Mouse (Mus musculus): ENCODE measurements around the gene Olfr620. TPM values are rescaled to one million over a fixed set of nuclear protein-coding genes. Genes with fewer than 3 reads are reported as not detected.

Gene Olfr620
- polyA plus RNA-seq (2015; fragmentation: Nextera tagmentation; extraction: Ambion mirVana): not detected in 2 replicates

DNA sequence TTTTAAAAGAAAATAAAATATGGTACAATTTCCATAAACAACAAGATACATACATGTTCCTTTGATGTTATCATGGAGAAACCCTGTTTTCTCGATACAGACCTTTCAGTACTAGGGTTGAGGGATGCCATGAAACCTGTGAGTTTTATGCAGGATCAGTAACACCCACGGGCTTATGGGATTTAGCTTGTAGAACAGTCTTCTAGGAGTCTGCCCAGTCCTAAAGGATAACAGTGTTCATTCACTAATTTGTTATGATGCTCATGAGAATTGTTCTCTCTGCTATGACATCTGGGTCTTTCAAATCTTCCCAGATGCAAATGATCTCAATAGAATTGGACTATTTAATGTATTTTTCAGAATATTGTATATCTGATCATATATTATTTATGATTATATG, at the start of gene Olfr620:
Olfr620 (minus strand) TSS at position 101 of the 400 bp plus-strand sequence.

DNA sequence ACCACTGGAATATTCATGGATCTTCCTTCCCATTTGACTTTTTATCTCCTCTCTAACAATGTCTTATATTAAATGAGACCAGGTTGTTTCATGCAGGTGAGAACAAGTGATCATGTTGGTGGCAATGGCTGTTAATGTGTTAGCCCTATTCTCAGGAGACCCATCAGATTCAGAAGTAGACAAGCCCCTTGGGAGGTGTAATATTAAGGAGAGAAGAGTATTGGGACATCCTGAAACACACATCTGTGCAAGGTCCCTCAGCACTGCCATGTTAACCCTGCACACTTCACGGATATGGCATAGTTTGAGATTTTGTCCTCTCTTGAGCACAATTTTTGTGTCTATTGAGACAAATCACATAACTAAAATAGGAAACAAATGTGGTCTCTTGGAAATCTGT, 30.3 kb upstream of the Olfr620 start, which contains the start of gene Olfr622:
Olfr622 (minus strand) TSS at position 101 of the 400 bp plus-strand sequence.

GRCm38 (mm10) chr7:103600275-103600674, 12.1 kb downstream of the Olfr620 start, which contains the start of gene Olfr619:
Gene Olfr619 (plus strand): TSS chr7:103600575.

DNA sequence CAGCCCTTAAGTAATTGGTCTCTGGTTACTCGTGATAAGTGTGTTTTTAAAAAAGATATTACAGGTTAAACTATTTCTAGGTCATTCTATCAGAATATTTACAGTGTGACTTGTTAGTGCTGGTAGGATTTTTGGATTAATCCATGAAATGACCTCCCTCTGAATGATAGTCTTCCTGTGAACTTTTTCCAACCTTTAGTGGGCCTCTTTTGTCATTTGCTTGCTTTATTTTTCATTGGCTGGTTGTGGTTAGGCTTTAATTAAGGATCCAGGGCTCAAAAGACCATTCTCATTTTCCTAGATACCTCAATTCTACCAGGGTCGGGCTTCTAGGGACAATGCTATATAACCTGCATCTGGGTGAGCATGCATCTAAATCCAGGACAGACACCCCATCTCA, 22.5 kb downstream of the Olfr620 start, which contains the start of gene Olfr618:
Olfr618 (plus strand) TSS at position 301 of the 400 bp plus-strand sequence.

GRCm38 (mm10) chr7:103572761-103573160, 39.6 kb downstream of the Olfr620 start, which contains the start of gene Olfr617:
Gene Olfr617 (plus strand): TSS chr7:103573061.

GRCm38 (mm10) chr7:103569043-103569442, 43.3 kb downstream of the Olfr620 start, which contains the start of gene Olfr616:
Gene Olfr616 (minus strand): TSS chr7:103569143.

GRCm38 (mm10) chr7:103555779-103556178, 56.6 kb downstream of the Olfr620 start, which contains the start of gene Olfr615:
Gene Olfr615 (plus strand): TSS chr7:103556079.

Small RNAs within 50 kb of the gene (microRNA-seq; reads per million reads assigned to microRNA genes)
- 0 reads per million in 2 experiments for gene Gm26506

Other genes with a start within 250 kb of the Olfr620 start
- not detected in 2 replicates for gene Olfr601, start 249.9 kb downstream of the Olfr620 start, polyA plus RNA-seq (2015; fragmentation: Nextera tagmentation; extraction: Ambion mirVana)
- not detected in 2 replicates for gene Olfr603, start 226.4 kb downstream of the Olfr620 start, polyA plus RNA-seq (2015; fragmentation: Nextera tagmentation; extraction: Ambion mirVana)
- gene Usp17lc, start 197.5 kb downstream of the Olfr620 start, polyA plus RNA-seq (2015; fragmentation: Nextera tagmentation; extraction: Ambion mirVana): not detected in 2 replicates
- gene Olfr605, start 167.1 kb downstream of the Olfr620 start, polyA plus RNA-seq (2015; fragmentation: Nextera tagmentation; extraction: Ambion mirVana): not detected in 2 replicates
- gene Olfr606, start 163.5 kb downstream of the Olfr620 start, polyA plus RNA-seq (2015; fragmentation: Nextera tagmentation; extraction: Ambion mirVana): not detected in 2 replicates
- gene Olfr607, start 148.4 kb downstream of the Olfr620 start, polyA plus RNA-seq (2015; fragmentation: Nextera tagmentation; extraction: Ambion mirVana): not detected in 2 replicates
- gene Olfr608, start 142.7 kb downstream of the Olfr620 start, polyA plus RNA-seq (2015; fragmentation: Nextera tagmentation; extraction: Ambion mirVana): not detected in 2 replicates
- not detected in 2 replicates for gene Olfr609, start 114.5 kb downstream of the Olfr620 start, polyA plus RNA-seq (2015; fragmentation: Nextera tagmentation; extraction: Ambion mirVana)
- gene Olfr610, start 100.4 kb downstream of the Olfr620 start, polyA plus RNA-seq (2015; fragmentation: Nextera tagmentation; extraction: Ambion mirVana): not detected in 2 replicates
- gene Olfr611, start 91.7 kb downstream of the Olfr620 start, polyA plus RNA-seq (2015; fragmentation: Nextera tagmentation; extraction: Ambion mirVana): not detected in 2 replicates
- not detected in 2 replicates for gene Olfr612, start 69.8 kb downstream of the Olfr620 start, polyA plus RNA-seq (2015; fragmentation: Nextera tagmentation; extraction: Ambion mirVana)
- gene Olfr613, start 64.5 kb downstream of the Olfr620 start, polyA plus RNA-seq (2015; fragmentation: Nextera tagmentation; extraction: Ambion mirVana): not detected in 2 replicates
- not detected in 2 replicates for gene Olfr615, start 56.5 kb downstream of the Olfr620 start, polyA plus RNA-seq (2015; fragmentation: Nextera tagmentation; extraction: Ambion mirVana)
- gene Olfr616, start 43.4 kb downstream of the Olfr620 start, polyA plus RNA-seq (2015; fragmentation: Nextera tagmentation; extraction: Ambion mirVana): not detected in 2 replicates
- gene Olfr617, start 39.5 kb downstream of the Olfr620 start, polyA plus RNA-seq (2015; fragmentation: Nextera tagmentation; extraction: Ambion mirVana): not detected in 2 replicates
- not detected in 2 replicates for gene Olfr618, start 22.4 kb downstream of the Olfr620 start, polyA plus RNA-seq (2015; fragmentation: Nextera tagmentation; extraction: Ambion mirVana)
- gene Olfr619, start 12.0 kb downstream of the Olfr620 start, polyA plus RNA-seq (2015; fragmentation: Nextera tagmentation; extraction: Ambion mirVana): not detected in 2 replicates
- gene Olfr622, start 30.2 kb upstream of the Olfr620 start, polyA plus RNA-seq (2015; fragmentation: Nextera tagmentation; extraction: Ambion mirVana): not detected in 2 replicates
- not detected in 2 replicates for gene Olfr623, start 51.2 kb upstream of the Olfr620 start, polyA plus RNA-seq (2015; fragmentation: Nextera tagmentation; extraction: Ambion mirVana)
- gene Olfr624, start 58.7 kb upstream of the Olfr620 start, polyA plus RNA-seq (2015; fragmentation: Nextera tagmentation; extraction: Ambion mirVana): 0.03 and 0.06 TPM in 2 replicates
- not detected in 2 replicates for gene Olfr625-ps1, start 70.2 kb upstream of the Olfr620 start, polyA plus RNA-seq (2015; fragmentation: Nextera tagmentation; extraction: Ambion mirVana)
- gene Olfr243, start 102.1 kb upstream of the Olfr620 start, polyA plus RNA-seq (2015; fragmentation: Nextera tagmentation; extraction: Ambion mirVana): not detected in 2 replicates
- not detected in 2 replicates for gene Olfr628, start 117.8 kb upstream of the Olfr620 start, polyA plus RNA-seq (2015; fragmentation: Nextera tagmentation; extraction: Ambion mirVana)
- not detected in 2 replicates for gene Olfr629, start 132.4 kb upstream of the Olfr620 start, polyA plus RNA-seq (2015; fragmentation: Nextera tagmentation; extraction: Ambion mirVana)
- gene Olfr630, start 144.8 kb upstream of the Olfr620 start, polyA plus RNA-seq (2015; fragmentation: Nextera tagmentation; extraction: Ambion mirVana): not detected in 2 replicates
- gene Olfr69, start 159.1 kb upstream of the Olfr620 start, polyA plus RNA-seq (2015; fragmentation: Nextera tagmentation; extraction: Ambion mirVana): not detected in 2 replicates
- gene Olfr68, start 167.2 kb upstream of the Olfr620 start, polyA plus RNA-seq (2015; fragmentation: Nextera tagmentation; extraction: Ambion mirVana): not detected in 2 replicates
- gene Olfr67, start 179.3 kb upstream of the Olfr620 start, polyA plus RNA-seq (2015; fragmentation: Nextera tagmentation; extraction: Ambion mirVana): not detected in 2 replicates
- 421 and 497 TPM in 2 replicates for gene Hbb-bt, start 201.5 kb upstream of the Olfr620 start, polyA plus RNA-seq (2015; fragmentation: Nextera tagmentation; extraction: Ambion mirVana)
- gene Hbb-bs, start 215.6 kb upstream of the Olfr620 start, polyA plus RNA-seq (2015; fragmentation: Nextera tagmentation; extraction: Ambion mirVana): 1,956 and 2,204 TPM in 2 replicates
- gene Hbb-bh2, start 228.0 kb upstream of the Olfr620 start, polyA plus RNA-seq (2015; fragmentation: Nextera tagmentation; extraction: Ambion mirVana): not detected in 2 replicates
- gene Hbb-bh1, start 230.6 kb upstream of the Olfr620 start, polyA plus RNA-seq (2015; fragmentation: Nextera tagmentation; extraction: Ambion mirVana): not detected in 2 replicates
- gene Hbb-y, start 240.7 kb upstream of the Olfr620 start, polyA plus RNA-seq (2015; fragmentation: Nextera tagmentation; extraction: Ambion mirVana): not detected in 2 replicates

Measured in skeletal muscle tissue, postnatal 0 days (tissue).